Mouse (Mus musculus): Measurements from ENCODE around the gene Ctdnep1.
A peak's percentile ranks its signal among the peaks of the same experiment; 100 is the strongest.
"Not testable (repeated sequence)": the region's sequence is repeated elsewhere in the genome, so short reads cannot be mapped to it uniquely, and the experiment has no call there.

Gene Ctdnep1

DNA sequence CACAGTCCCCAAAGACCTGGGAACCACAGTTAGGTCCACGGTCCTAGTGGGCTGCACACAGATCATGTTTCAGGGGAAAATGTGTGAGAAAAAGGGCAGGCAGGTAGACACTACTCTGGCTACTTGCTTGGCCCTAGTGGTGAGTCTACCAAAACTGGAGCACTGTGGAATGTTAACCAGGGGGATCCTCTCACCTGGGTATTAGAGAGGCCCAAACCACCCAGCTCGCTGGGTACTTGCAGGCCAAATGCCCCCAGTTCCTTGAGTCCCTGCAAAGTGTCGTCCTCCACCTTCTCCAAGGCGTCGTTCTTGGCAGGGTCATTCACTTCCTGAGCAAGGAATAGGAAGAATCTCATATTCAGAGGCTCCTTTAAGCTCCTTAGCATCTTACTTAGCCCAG, 33.1 kb downstream of the Ctdnep1 start:
- no peak for DNase-seq

DNA sequence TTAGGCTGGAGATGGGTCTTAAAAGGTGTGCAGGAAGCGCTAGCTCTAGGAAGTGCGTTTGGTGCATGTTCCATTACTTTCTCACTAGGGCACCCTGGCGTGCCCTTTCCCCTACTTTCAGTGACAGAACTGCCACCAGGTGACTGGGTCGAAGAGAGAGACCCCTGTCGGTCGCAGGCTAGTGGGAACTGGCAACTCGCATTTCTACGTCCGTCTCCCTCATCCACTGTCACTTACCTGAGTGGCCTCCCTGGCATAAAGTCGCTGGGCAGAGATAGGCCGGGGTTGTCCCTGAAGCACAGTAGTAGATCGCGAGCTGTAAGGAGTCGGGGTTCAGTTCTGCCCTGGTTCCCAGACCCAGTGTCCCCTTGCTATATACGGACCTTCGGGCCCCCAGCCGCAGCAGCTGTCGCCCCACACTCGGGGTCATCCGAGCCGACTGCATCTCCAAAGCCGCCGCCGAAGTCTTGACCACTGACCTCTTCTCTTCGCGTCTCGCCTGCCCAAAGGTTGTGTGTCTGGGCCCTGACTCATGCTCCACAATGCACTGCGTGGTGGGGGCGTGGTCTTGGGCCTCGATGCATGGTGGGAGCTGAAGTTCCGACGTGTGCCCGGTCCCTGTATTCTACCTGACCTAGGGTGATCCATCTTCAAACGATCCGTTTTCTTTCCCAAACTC, 34.1 kb downstream of the Ctdnep1 start, which contains the start of gene Acadvl:
Acadvl (minus strand) TSS at position 532 of the 679 bp plus-strand sequence.
- DNase-seq = peak; percentile 91

DNA sequence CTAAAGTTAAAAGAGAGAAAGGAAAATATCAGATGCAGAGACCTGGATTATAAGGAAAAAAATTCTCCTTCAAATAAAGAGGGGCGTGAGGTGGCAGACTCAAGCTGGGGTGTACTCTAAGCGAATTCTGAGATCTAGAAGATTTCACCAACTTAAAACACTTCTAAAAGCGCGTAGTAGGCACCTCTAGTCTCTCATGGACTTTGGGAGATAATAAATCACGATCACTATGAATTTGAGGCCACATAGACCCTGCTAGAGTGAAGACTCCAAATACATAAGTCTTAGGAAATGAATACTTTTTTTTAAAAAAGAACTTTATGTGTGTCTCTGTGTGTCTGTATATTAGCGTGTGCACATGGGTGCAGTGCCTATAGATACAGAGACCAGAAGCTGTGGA, 34.7 kb downstream of the Ctdnep1 start:
- no peak for DNase-seq

DNA sequence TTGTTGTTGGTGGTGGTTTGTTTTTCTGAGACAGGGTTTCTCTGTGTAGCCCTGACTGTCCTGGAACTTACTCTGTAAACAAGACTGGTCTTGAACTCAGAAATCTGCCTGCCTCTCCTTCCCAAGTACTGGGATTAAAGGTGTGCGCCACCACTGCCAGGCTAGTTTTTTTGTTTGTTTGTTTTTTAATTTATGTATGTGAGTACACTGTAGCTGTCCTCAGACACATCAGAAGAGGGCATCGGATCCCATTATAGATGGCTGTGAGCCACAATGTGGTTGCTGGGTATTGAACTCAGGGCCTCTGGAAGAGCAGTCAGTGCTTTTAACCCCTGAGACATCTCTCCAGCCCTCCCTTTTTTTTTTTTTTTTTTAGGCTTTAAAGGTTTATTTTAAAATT, 35.2 kb downstream of the Ctdnep1 start:
- DNase-seq = not testable (repeated sequence)

DNA sequence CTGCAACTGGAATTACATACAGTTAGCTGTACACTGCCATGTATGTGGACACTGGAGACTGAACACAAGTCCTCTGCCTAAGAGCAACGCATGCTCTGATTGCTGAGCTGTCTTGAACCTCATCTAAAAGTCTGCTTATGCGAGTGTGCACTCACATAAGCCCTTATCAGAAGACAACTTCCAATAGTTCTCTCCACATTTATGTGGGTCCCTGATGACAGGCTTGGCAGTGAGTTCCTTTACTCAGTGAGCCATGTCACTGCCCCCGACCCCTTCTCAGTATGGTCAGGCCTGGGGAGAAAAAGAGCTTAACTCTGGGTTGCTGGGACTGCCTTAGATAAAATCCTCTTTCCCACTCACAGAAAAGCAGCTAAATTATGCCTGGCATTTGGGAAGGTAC, 35.7 kb downstream of the Ctdnep1 start, which contains the start of gene Dlg4:
Dlg4 (plus strand) TSS at position 274 of the 400 bp plus-strand sequence.
- no peak for DNase-seq

DNA sequence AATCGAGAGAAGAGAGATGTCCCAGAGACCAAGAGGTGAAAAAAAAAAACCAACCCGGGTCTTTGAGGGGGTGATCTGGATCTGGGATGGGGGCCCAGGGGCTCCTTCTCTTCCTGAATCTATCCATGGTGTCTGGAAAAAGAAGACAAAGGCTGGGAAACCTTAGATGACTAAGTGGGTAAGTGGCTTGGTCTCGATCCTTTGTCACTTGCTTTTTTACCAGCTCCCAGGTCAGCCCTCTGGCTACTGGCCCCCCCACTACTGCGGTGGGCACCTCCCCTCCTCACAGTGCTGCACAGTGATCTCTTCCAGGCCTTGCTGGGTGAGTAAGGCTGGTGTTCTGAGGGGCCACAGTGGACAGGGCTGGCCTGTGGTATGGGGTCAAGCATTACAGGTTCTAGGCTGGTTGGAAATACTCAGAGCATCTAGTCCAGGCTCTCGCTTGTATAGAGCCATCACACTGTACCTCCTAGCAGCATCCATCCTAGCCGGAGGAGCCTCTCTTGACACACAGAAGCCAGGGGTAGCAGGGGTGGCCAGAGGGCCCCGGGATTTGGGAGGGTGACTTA, 36.3 kb downstream of the Ctdnep1 start:
- no peak for DNase-seq

DNA sequence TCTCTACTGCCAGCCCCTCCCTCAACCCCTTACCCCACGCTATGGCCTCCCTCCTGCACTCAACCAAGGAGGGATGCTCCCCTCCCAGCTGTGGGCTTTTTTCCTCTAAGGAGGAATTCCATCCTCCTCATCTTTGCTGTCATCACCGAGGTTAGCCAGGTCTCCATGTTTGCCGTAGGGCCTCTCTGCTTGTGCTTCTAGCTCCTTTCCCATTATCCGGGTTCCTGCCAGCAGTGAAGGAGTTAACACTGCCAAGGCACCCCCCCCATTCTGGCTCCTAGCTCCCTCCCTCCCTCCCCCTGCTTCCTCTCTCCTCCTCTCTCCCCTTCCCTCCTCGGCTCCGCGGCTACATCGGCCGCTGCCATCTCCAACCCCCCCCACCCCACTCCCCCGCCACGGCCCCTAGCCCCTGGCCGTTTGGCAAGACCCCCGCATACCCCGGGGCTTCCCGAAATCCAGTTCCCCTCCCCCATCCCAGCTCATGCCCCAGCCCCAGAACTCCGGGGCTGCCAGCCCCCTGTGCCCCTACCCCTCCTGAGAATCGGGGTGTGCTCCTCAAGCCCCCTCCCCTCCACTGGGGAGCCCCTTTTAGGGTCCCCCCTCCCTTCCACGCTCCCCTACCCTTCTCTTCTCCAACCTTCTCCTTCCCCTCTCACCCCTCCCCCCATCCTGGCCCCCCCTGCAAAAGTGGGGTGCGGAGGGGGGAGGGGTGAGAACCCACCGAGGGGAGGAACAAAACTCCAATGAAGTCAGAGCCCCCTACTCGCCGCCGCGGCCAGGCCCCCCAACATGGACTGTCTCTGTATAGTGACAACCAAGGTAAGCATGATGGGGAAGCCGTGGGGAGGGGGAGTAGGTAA, 37.4 kb downstream of the Ctdnep1 start:
- peak; percentile 77 for DNase-seq

DNA sequence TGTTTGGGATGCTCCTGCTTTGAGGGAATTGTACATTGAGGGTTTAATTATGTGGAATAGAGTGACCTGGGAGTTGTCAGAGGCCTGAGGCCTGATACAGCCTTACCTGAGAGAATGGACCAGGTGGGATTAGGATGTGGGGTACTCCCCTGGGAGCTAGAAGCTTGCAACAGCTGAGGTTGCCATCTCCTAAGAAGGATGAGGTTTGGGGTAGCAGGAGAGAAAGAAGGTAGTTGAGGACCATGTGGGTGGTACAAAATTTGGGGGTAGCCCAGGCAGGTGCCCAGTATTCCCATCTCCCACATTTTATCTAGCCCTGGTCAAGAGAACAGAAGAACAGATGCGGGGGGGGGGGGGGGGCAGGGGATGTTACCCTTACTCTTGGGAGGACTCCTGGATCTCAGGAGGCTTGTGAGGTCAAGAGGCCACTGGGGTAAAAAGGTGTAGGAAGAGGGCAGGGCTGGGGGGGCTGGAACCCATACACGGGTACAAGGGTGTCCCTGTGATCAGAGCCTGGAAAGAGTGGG, 38.6 kb downstream of the Ctdnep1 start:
- DNase-seq = no peak

DNA sequence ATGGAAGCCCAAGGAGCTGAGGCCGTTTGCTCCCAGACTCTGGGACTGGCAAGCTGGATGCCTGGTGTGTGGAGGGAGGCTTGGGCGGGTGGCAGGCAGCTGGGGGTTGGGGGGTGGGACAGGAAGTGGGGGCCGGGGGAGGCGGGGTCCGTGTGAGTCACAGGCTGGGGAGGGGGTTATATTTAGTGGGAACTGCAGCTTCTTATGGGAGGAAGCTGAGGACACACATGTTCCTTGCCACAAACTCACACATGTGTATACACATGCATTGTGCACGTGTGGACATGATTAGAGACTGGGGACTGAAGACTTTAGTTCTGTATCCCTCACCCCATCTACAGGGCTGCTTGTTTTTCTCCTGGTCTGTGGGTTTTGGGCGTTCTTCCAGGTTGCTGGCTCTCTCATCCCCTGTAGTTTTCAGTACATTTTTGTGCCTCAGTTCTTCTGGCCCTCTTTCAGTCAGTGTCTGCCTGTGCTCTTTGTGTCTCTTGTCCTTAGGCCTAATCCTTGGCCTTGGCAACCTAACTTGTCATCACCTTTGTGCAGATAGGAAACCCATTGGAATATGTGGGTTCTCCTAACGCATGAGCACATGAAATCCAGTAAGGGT, 39.2 kb downstream of the Ctdnep1 start:
- DNase-seq = no peak

DNA sequence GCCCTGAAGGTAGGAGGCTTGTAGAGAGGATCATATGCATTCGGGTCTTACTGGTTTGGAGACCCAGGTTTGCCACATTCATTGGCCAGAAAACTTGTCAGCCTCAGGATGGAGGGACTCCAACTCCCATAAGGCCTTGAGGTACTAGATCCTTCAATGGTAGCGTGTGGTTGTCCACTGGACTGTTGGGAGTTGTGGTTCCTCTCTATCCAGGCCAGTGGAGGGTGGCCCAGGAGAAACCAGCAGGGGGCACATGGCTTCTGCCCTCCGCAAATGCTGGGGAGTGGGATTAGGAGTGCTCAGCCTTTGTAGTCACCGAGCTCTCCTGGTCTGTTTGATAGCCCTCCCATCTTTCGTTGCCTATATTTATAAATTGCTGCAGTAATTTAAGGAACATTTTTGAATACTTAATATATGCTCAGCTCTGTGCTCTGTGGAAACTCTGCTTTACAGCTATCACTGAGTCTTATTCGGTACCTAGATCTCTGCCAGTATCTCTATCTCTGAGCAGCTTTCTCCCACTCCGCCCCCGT, 39.8 kb downstream of the Ctdnep1 start:
- peak; percentile 70 to 76 for DNase-seq

DNA sequence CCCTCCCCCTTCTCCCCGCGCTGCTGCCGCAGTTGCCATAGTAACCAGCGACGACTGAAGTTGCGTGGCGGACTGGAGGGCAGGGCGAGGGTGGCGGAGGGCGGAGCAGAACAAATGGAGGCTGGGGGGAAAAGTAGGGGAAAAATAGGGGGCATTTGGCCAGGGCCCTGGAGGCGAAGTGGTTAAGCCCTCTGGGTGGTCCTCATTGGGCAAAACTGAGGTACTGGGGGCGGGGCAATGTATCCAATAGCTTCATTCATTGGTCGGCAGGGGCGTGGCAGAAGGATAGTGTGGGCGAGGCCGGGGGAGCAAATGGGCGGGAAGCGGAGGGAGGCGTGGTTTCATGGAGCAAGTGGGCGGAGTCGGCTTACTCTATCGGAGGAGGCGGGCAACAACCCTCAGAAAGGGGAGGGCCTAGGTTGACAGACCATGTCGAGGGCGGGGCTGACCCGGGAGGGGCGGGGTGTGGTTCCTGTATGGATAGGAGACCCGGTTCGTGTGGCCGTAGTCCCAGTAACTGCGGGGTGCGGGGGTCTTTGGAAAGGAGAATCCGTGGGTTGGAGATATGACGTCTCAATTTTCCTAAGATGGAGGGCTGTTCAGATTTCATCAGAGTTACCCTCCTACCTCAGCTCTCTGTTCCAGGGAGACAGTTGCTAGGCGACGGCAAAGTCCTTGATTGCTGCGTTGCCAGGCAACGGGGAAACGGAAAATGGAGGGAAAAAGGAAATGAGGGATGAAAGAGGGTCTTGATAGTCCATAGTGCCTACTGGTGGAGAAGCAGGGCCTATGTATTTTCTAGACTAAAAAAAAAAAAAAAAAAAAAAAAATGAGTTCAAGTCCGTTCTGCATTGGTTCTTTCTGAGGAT, 40.5 kb downstream of the Ctdnep1 start:
- DNase-seq = peak; percentile 92 to 93

DNA sequence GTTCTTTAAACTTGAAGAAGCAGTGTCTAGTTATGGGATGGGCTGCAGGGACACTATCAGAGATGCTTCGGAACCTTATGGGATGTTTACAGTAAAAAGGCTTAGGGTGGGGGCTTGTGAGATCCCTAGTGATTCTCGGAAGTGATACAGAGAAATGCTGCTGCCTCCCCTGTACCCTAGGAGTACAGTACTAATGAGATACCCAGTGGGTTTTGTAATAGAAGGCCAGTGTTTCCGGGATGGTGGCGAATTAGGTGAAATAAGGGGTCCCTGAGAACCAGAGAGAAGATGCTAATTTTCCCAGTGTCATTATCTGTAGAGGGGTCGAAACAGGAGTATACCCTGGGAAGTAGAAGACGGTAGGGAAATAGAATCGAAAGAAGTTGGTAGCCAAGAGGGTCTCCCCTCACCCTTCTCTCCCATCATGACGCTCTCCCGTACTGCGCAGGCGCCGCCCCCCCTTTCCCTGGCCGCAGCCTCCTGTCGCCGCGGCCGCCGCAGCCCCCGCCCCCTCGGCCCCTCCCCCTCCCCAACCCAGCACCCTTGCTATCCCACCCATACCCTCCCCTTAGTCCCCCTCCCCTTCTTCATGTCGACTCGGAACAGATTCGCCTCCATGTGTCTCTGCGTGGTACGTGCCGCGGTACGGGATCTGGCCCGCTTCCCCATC, 42.7 kb downstream of the Ctdnep1 start:
- no peak for DNase-seq

DNA sequence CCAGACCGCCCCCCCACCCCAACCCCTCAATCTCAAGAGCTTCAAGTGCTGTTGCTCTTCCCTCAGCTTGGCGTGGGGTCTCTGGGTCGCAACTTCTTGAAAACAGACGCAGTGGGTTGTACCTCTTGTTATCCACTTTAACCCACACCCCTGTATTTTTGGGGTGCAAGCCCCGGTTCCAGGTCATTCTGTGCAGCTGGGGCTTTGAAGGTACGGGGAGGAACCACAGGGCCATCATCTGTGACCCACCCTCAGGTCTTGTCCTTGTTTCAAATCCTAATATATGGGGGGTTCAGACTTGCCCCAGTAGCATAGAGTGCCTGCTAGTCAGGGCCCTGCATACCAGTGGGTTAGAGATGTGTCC, 43.2 kb downstream of the Ctdnep1 start:
- DNase-seq = no peak

DNA sequence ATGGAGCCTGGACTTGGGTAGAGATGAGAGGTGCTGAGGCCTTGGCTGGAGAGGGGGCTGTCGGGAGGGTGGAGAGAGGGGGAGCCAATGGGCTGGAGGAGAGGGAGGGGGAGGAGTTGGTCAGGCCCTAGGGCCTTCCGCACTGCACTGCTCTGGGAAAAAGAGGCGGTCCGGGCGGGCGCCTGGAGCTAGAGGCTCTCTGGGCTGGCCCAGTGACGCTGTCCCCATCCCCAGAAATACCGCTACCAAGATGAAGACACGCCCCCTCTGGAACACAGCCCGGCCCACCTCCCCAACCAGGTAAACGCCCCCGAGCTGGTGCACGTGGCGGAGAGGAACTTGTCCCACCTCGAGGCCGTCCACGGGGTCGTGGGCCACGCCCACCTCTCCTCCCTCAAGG, 45.7 kb downstream of the Ctdnep1 start:
- peak; percentile 30 to 45 for DNase-seq

DNA sequence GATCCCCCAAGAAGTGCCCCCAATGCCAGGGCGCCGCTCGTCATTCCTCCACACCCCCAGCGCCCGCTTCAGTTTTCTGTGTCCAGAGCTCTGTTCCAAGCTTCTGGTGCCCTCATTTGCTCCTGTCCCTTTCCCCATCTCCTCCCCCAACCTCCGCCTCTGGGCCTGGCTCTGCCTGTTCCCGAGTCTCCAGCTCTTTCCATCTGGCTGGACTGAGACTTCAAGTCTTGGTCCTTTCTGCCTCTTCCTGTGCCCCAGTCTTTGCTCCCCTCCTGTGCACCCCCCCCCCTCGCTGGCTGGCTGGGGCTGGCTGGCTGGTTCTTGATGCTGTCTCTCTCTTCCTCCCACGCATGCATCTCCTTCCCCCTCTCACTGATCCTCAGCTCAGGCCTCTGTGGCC, 46.4 kb downstream of the Ctdnep1 start:
- peak; percentile 53 to 61 for DNase-seq

DNA sequence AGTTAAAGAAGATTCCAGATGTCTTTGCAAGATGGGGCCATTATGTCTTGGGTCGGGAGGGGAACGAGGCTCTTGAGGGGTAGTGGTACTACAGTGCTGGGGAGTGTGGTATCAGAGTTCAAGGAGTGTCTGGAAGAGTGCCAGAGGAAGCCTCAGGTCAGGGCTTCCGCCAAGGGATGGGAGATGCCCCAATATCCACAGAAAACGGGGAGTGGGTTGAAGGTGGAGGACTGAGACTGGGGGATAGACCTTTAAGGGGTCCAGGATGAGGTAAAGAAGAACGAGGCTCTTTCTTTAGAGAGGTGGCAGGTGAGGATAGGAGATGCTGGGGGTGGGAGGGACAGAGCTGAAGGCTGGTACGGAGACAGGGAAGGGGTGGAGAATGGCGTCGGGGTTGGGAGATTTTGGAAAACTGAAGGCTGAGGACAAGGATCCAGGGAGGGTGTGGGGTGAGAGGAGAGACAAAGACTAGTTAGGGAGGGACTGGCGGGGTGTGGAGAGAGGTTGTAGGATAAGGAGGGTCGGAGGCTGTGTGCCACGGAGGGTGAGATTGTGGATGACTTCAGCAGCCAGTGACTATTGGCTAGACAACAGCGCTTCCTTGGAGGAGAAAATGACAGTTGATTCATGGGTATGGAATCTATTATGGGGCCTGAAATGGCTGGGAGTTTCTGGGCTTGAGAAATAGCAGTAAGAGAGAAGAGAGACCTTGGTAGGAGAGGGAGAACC, 47.6 kb downstream of the Ctdnep1 start:
- DNase-seq = no peak

DNA sequence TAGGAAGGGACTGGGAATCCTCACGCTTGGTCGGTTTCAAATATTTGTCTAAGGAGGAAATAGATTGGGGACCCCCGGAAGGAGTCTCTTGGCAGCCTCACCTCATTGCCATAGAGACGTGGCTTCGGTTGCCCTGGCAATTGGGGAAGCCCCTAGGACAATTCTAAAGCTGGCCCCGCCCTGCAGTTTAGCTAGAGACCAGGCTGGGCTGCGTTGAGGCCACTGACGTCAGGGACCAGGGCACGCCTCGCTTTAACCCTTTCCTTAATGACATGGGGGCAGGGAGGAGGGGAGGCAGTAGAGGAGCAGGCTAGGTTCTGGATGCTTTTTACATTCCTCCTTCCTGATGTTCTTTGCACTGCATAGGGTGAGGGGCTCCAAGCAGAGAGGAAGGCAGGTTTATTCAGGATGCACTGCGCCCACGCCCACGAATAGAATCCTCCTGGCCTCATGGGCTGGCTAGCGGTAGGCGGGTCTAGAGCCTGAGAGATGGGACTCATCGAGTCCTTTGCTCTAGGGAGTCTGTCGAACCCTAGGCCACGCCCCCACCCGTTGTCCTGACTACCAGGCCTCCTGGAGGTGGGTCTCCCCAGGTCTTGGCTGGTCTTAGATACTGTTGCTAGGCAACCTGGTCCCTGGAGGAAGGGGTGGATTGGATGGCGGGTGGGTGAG, 48.3 kb downstream of the Ctdnep1 start:
- DNase-seq = peak; percentile 57 to 58

DNA sequence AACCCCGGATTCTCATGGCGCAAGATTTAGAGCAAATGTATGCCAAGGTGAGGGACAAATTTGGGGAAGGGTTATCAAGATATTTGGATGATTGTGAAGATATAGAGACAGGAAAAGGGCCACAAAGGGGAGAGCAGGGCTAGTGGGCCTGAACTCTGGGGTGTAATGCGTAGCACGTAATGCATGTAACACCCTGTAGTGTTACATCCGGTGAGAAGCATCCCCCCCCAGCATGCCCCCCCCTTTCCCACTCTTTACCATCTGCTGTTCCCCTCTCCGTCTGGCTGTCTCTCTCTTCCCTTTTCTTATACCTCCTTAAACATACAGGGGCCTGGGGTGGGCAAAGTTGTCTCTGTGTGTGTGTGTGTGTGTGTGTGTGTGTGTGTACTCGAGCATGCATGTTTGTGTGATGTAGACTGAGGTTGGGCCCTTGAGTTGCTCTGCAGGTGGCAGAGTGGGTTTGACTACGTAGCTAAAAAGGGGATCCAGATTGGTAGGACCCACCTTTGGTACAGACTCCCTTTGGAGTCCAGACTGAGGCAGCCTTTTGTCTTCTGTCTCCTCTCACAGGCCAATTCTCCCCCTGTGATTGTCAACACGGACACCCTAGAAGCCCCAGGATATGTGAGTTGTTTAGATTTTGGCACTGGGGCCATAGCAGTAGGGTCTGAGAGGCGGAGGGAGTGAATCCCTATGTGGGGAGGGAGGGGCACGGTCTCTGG, 49.0 kb downstream of the Ctdnep1 start:
- DNase-seq = no peak

DNA sequence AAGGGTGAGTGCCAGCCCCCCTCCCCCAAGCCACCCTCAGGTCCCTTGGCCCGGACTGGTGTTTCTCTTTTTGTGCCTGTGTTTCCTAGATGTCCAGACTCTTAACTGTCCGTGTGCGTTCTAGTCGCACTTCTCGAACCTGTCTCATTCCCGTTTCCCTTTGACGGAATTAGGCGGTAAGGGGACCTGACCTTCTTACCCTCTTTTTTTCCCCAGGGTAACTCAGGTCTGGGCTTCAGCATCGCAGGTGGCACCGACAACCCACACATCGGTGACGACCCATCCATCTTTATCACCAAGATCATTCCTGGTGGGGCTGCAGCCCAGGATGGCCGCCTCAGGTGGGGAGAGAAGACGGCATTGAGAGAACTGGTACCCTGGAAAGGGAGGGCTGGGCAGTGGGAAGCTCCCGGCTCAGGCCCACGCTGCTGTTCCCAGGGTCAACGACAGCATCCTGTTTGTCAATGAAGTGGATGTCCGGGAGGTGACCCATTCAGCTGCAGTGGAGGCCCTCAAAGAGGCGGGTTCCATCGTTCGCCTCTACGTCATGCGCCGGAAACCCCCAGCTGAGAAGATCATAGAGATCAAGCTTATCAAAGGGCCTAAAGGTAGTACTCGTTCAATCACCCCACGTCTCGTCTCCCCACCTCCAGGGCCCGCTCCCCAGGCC, 49.8 kb downstream of the Ctdnep1 start:
- no peak for DNase-seq

All from cerebellum, postnatal 36 days (tissue).